In genomic region chr13:114818513-114818912, GRCm38 (mm10) we compare ENCODE assay signal across 8 mouse cellular contexts. TPM values are rescaled to one million over a fixed set of nuclear protein-coding genes. Genes with fewer than 3 reads are reported as not detected.
DNase-seq lines count a peak whose midpoint lies in the region; ATAC-seq lines count a peak whose summit lies in the region.

No protein-coding gene starts in this region.

- no peaks in the 10 kb centered on the region for H3K27me3 ChIP-seq in heart, embryonic 15.5 days
- H3K27me3 ChIP-seq in limb, embryonic 15.5 days, result no peaks in the 10 kb centered on the region
- no peaks in the 10 kb centered on the region for H3K27me3 ChIP-seq in neural tube, embryonic 13.5 days

- peak overlapping the region; percentile 66 for H3K9ac ChIP-seq in heart, embryonic 15.5 days
- H3K9ac ChIP-seq in limb, embryonic 15.5 days, result peak overlapping the region; percentile 54
- peak overlapping the region; percentile 73 for H3K9ac ChIP-seq in neural tube, embryonic 13.5 days

- peaks cover 8% of the 10 kb centered on the region for H3K4me1 ChIP-seq in heart, embryonic 15.5 days (replicated peaks)
- peaks cover 10% of the 10 kb centered on the region for H3K4me1 ChIP-seq in limb, embryonic 15.5 days
- peaks cover 15% of the 10 kb centered on the region for H3K4me1 ChIP-seq in neural tube, embryonic 13.5 days (replicated peaks)

- 0 out of 2 replicates have a peak, but pooled peaks have one; percentile 64 for ATAC-seq in heart, embryonic 15.5 days (replicated peaks; ENCODE audit: insufficient number of reproducible peaks, insufficient read depth, low FRiP score, low read depth)
- ATAC-seq in limb, embryonic 15.5 days (ENCODE audit: insufficient number of reproducible peaks, low FRiP score, low TSS enrichment, low read depth), result no peak
- ATAC-seq in neural tube, embryonic 13.5 days (ENCODE audit: low read depth), result peak; percentile 83

- H3K36me3 ChIP-seq in heart, embryonic 15.5 days, result peaks cover 3% of the 10 kb centered on the region; the same call in 1 of the 2 replicates
- H3K36me3 ChIP-seq in limb, embryonic 15.5 days, result peaks cover 22% of the 10 kb centered on the region
- peaks cover 18% of the 10 kb centered on the region; the same call in 1 of the 2 replicates for H3K36me3 ChIP-seq in neural tube, embryonic 13.5 days

- DNase-seq in adrenal gland, adult 8-10 months, result peak; percentile 33
- no peak for DNase-seq in adrenal gland, postnatal 4 days (ENCODE audit: low spot score in 2 of 2)
- DNase-seq in urinary bladder, postnatal 14 days (ENCODE audit: low spot score), result peak; percentile 33
- DNase-seq in urinary bladder, postnatal 10 days (ENCODE audit: low spot score), result no peak
- DNase-seq in gastrocnemius, postnatal 10 days, result no peak

- WGBS in heart, embryonic 15.5 days, result 22% methylated on average over 9 of the region's 9 CpGs
- 21% methylated on average over 9 of the region's 9 CpGs for WGBS in limb, embryonic 15.5 days
- WGBS in neural tube, embryonic 13.5 days, result 28% methylated on average over 9 of the region's 9 CpGs

- peak overlapping the region; percentile 87 for H3K4me2 ChIP-seq in heart, embryonic 15.5 days
- peak overlapping the region; percentile 87 for H3K4me2 ChIP-seq in limb, embryonic 15.5 days
- peak overlapping the region; percentile 91 for H3K4me2 ChIP-seq in neural tube, embryonic 13.5 days

- no peak overlapping the region for H3K27ac ChIP-seq in heart, embryonic 15.5 days
- no peak overlapping the region for H3K27ac ChIP-seq in limb, embryonic 15.5 days
- H3K27ac ChIP-seq in neural tube, embryonic 13.5 days (replicated peaks), result no peak overlapping the region

- peak overlapping the region; percentile 70 for H3K4me3 ChIP-seq in heart, embryonic 15.5 days
- H3K4me3 ChIP-seq in limb, embryonic 15.5 days, result peak overlapping the region; percentile 73
- peak overlapping the region; percentile 62 for H3K4me3 ChIP-seq in neural tube, embryonic 13.5 days

- no peaks in the 10 kb centered on the region for H3K9me3 ChIP-seq in heart, embryonic 15.5 days (replicated peaks)
- no peaks in the 10 kb centered on the region for H3K9me3 ChIP-seq in limb, embryonic 15.5 days
- H3K9me3 ChIP-seq in neural tube, embryonic 13.5 days, result no peaks in the 10 kb centered on the region

RNA-seq across cellular contexts. Expression of gene Mocs2, which starts 0.5 kb away (rescaled TPM):
- total RNA-seq in adrenal gland, adult 8-10 months (2022), result 100 to 1,000 TPM; 131 to 185 (median 157) TPM
- total RNA-seq in adrenal gland, postnatal 4 days (2021), result 100 to 1,000 TPM; 127 to 146 TPM
- polyA plus RNA-seq in heart, embryonic 15.5 days (2015; fragmentation: Nextera tagmentation; extraction: Ambion mirVana), result 62.5 and 62.7 TPM in 2 replicates
- 117 and 118 TPM in 2 replicates for polyA plus RNA-seq in limb, embryonic 15.5 days (2015; fragmentation: Nextera tagmentation; extraction: Ambion mirVana)
- polyA plus RNA-seq in neural tube, embryonic 13.5 days (2015; fragmentation: Nextera tagmentation; extraction: Ambion mirVana), result 131 TPM in 2 replicates
- total RNA-seq in gastrocnemius, postnatal 10 days (2021), result 10 to 100 TPM; 45.1 to 46.7 TPM

Comparison
In these comparisons a context has a peak if more than half of its experiments do, and no peak if none do; other contexts are left out.
1. DNase-seq: peak in adrenal gland, adult 8-10 months (single experiment) and urinary bladder, postnatal 14 days (single experiment); none in adrenal gland, postnatal 4 days (0 of 2), urinary bladder, postnatal 10 days (single experiment) and gastrocnemius, postnatal 10 days (single experiment).
2. Peak in every context shown above with its lines, with median percentiles within 50 percentile points of each other: H3K4me2 ChIP-seq, H3K4me3 ChIP-seq and H3K9ac ChIP-seq.